Mouse (Mus musculus): ENCODE data around the gene Ctf1. TPM values are rescaled to one million over a fixed set of nuclear protein-coding genes. Genes with fewer than 3 reads are reported as not detected.

Ctf1 gene
- polyA plus RNA-seq (2015; fragmentation: Nextera tagmentation; extraction: Ambion mirVana) = 3.4 and 4.9 TPM in 2 replicates

DNA sequence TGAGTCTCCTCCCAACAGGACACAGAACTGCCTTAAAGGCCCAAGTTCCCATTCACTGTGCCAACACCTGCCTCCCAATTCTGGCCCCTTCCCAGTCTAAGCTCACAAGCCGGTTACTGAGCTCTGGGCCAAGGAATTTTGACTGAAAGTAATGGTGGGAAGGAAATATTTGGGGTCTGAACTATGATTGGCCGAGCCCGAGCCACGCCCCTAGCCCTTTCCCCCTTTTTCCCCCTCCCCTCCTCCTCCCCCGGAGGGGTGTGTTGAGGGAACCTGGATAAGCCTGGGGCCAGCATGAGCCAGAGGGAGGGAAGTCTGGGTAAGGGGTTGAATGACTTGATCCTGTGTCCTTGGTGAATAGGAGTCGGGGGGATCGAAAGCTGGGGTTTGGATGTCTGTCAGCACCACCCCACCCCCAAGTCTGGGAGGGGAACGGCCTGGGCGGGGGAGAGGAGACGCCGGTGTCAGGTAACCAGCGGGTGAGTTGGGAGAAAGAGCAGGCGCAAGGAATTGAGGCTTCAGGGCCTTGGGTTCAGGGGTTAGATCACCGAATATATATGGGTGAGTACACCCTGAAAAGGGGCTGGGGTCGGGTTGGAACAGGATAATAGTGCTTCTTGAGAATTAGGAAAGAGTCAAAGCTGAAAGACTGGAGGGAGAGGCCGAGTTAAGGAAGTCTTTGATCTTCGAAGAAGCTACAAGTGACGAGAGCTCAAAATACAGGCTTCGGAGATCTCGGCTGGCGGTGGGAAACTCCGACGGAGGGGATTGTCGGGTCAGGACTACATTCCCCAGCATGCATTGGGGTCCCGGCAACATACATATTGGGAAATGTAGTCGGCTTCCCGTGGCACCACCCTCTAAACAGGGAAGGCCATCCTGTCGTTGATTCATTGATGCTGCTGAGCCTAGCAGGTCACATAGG, at the start of gene Ctf1:
Gene Ctf1, plus strand, starts transcription at position 276 of the 925 bp plus-strand sequence.
- no peaks in the 10 kb centered on the region for H3K27me3 ChIP-seq (replicated peaks; ENCODE audit: control insufficient read depth, insufficient read depth, low read length)
- peak within 1 kb of the TSS; percentile 67 for H3K4me2 ChIP-seq (ENCODE audit: low read length)
- peak within 1 kb of the TSS; percentile 64; the same call in 1 of the 2 replicates for H3K27ac ChIP-seq (ENCODE audit: low read depth, low read length)
- H3K4me3 ChIP-seq (ENCODE audit: low read length) = peak within 1 kb of the TSS; percentile 37
- WGBS = 2% methylated on average over 28 of the region's 28 CpGs
- H3K4me1 ChIP-seq (ENCODE audit: control insufficient read depth, insufficient read depth, low read depth, low read length) = peaks cover 20% of the 10 kb centered on the region
- no peaks in the 10 kb centered on the region for H3K36me3 ChIP-seq (ENCODE audit: control insufficient read depth, insufficient read depth, low read length)
- no peaks in the 10 kb centered on the region for H3K9me3 ChIP-seq (ENCODE audit: control insufficient read depth, low read length)
- ATAC-seq = peak; percentile 66
- peak within 1 kb of the TSS; percentile 50 for H3K9ac ChIP-seq (ENCODE audit: low read depth, low read length)

- no peak overlapping the region for H3K27ac ChIP-seq (ENCODE audit: low read depth, low read length)
- no peak overlapping the region for H3K4me2 ChIP-seq (ENCODE audit: low read length)
- no peaks in the 10 kb centered on the region for H3K27me3 ChIP-seq (replicated peaks; ENCODE audit: control insufficient read depth, insufficient read depth, low read length)
- no peaks in the 10 kb centered on the region for H3K4me1 ChIP-seq (ENCODE audit: control insufficient read depth, insufficient read depth, low read depth, low read length)
- H3K9ac ChIP-seq (ENCODE audit: low read depth, low read length) = no peak overlapping the region
- H3K9me3 ChIP-seq (ENCODE audit: control insufficient read depth, low read length) = no peaks in the 10 kb centered on the region
- 85% methylated on average over 6 of the region's 6 CpGs for WGBS
- ATAC-seq = no peak
- H3K36me3 ChIP-seq (ENCODE audit: control insufficient read depth, insufficient read depth, low read length) = peaks cover 16% of the 10 kb centered on the region
- no peak overlapping the region for H3K4me3 ChIP-seq (ENCODE audit: low read length)
Observed at GRCm38 (mm10) chr7:127662926-127663325, 49.6 kb upstream of the Ctf1 start.

GRCm38 (mm10) chr7:127666066-127666654, 46.4 kb upstream of the Ctf1 start:
- 95% methylated on average over 6 of the region's 6 CpGs for WGBS
- Histone ChIP-seq H3K9ac (ENCODE audit: low read depth, low read length) (no peak overlapping the region), H3K9me3 (ENCODE audit: control insufficient read depth, low read length) (no peaks in the 10 kb centered on the region), H3K4me2 (ENCODE audit: low read length) (no peak overlapping the region), H3K27me3 (replicated peaks; ENCODE audit: control insufficient read depth, insufficient read depth, low read length) (no peaks in the 10 kb centered on the region), H3K27ac (ENCODE audit: low read depth, low read length) (no peak overlapping the region), H3K36me3 (ENCODE audit: control insufficient read depth, insufficient read depth, low read length) (peaks cover 16% of the 10 kb centered on the region), H3K4me3 (ENCODE audit: low read length) (no peak overlapping the region), H3K4me1 (ENCODE audit: control insufficient read depth, insufficient read depth, low read depth, low read length) (no peaks in the 10 kb centered on the region)
- no peak for ATAC-seq

DNA sequence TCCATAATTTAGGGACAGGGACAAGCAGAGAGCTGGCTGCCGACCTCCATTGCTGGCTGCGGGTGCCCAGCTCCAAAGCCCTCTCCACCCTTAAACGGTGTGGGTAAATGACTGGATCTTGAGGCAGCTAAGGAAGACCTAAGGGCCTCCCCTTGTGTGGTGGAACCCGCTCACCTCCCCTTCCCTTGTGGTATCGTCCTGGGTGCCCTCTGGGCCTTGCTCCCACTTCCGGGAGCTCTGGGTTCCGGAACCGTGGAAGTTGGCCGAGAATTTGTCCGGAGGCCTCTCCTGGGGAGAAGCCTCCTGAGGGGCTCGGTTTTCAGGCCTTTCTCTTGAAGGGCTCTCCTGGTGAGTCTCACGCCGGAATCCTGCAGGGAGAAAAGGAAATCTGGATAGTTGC, 45.9 kb upstream of the Ctf1 start:
- Histone ChIP-seq H3K36me3 (ENCODE audit: control insufficient read depth, insufficient read depth, low read length) (peaks cover 16% of the 10 kb centered on the region), H3K27ac (ENCODE audit: low read depth, low read length) (no peak overlapping the region), H3K9me3 (ENCODE audit: control insufficient read depth, low read length) (no peaks in the 10 kb centered on the region), H3K27me3 (replicated peaks; ENCODE audit: control insufficient read depth, insufficient read depth, low read length) (no peaks in the 10 kb centered on the region), H3K4me1 (ENCODE audit: control insufficient read depth, insufficient read depth, low read depth, low read length) (no peaks in the 10 kb centered on the region), H3K9ac (ENCODE audit: low read depth, low read length) (no peak overlapping the region), H3K4me2 (ENCODE audit: low read length) (no peak overlapping the region), H3K4me3 (ENCODE audit: low read length) (no peak overlapping the region)
- ATAC-seq = no peak
- WGBS = 92% methylated on average over 13 of the region's 13 CpGs

GRCm38 (mm10) chr7:127667171-127667570, 45.4 kb upstream of the Ctf1 start:
- H3K9me3 ChIP-seq (ENCODE audit: control insufficient read depth, low read length) = no peaks in the 10 kb centered on the region
- no peak overlapping the region for H3K27ac ChIP-seq (ENCODE audit: low read depth, low read length)
- 80% methylated on average over 8 of the region's 8 CpGs for WGBS
- peaks cover 16% of the 10 kb centered on the region for H3K36me3 ChIP-seq (ENCODE audit: control insufficient read depth, insufficient read depth, low read length)
- H3K27me3 ChIP-seq (replicated peaks; ENCODE audit: control insufficient read depth, insufficient read depth, low read length) = no peaks in the 10 kb centered on the region
- H3K4me3 ChIP-seq (ENCODE audit: low read length) = no peak overlapping the region
- H3K4me1 ChIP-seq (ENCODE audit: control insufficient read depth, insufficient read depth, low read depth, low read length) = no peaks in the 10 kb centered on the region
- no peak overlapping the region for H3K4me2 ChIP-seq (ENCODE audit: low read length)
- ATAC-seq = no peak
- no peak overlapping the region for H3K9ac ChIP-seq (ENCODE audit: low read depth, low read length)

DNA sequence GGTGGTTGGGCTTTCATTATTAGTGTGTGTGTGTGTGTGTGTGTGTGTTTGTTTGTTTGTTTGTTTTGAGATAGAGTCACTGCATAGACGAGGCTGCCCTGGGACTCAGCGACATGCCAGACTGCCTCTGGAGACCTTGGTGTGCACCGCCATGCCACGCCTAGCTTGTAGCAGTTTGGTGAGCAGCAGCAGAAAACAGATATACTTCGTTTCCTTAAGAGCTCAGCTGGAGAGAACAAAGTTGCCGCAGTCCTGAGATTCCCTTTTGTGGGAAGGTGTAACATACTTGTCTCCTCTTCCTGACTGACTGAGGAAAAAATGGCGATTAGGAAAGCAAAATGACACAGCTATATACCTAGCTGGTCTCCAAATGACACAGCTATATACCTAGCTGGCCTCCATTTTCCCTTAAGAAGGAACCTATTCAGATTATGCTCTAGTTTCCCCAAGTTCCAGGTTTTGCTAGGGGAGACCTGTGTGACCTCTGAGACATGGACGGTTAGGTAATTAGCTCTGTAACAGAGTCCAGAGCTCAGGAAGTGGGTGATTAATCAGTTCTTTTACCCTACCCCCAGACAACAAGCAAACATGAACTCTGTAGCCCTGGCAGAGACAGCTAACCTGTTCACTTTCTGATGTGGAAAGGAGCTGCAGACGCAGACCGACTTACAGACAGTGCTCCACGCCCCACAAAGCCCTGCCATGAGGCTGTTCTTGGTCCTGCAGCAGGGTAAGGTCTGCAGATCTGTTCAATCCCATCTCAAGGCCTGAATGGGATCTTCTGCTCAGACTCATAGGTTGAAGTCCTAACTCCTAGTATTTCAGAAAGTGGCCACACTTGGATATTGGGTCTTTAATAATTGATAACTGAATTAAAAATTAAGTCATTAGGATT, 40.4 kb upstream of the Ctf1 start:
- ATAC-seq = no peak
- no peaks in the 10 kb centered on the region for H3K9me3 ChIP-seq (ENCODE audit: control insufficient read depth, low read length)
- H3K4me1 ChIP-seq (ENCODE audit: control insufficient read depth, insufficient read depth, low read depth, low read length) = no peaks in the 10 kb centered on the region
- H3K36me3 ChIP-seq (ENCODE audit: control insufficient read depth, insufficient read depth, low read length) = peaks cover 2% of the 10 kb centered on the region; the same call in 1 of the 2 replicates
- H3K4me2 ChIP-seq (ENCODE audit: low read length) = no peak overlapping the region
- H3K27ac ChIP-seq (ENCODE audit: low read depth, low read length) = no peak overlapping the region
- H3K9ac ChIP-seq (ENCODE audit: low read depth, low read length) = no peak overlapping the region
- H3K27me3 ChIP-seq (replicated peaks; ENCODE audit: control insufficient read depth, insufficient read depth, low read length) = no peaks in the 10 kb centered on the region
- no peak overlapping the region for H3K4me3 ChIP-seq (ENCODE audit: low read length)
- 85% methylated on average over 11 of the region's 11 CpGs for WGBS

- WGBS = 74% methylated on average over 4 of the region's 4 CpGs
- H3K4me2 ChIP-seq (ENCODE audit: low read length) = no peak overlapping the region
- H3K36me3 ChIP-seq (ENCODE audit: control insufficient read depth, insufficient read depth, low read length) = peaks cover 2% of the 10 kb centered on the region; the same call in 1 of the 2 replicates
- ATAC-seq = no peak
- no peak overlapping the region for H3K9ac ChIP-seq (ENCODE audit: low read depth, low read length)
- H3K27ac ChIP-seq (ENCODE audit: low read depth, low read length) = no peak overlapping the region
- no peaks in the 10 kb centered on the region for H3K4me1 ChIP-seq (ENCODE audit: control insufficient read depth, insufficient read depth, low read depth, low read length)
- no peaks in the 10 kb centered on the region for H3K9me3 ChIP-seq (ENCODE audit: control insufficient read depth, low read length)
- no peaks in the 10 kb centered on the region for H3K27me3 ChIP-seq (replicated peaks; ENCODE audit: control insufficient read depth, insufficient read depth, low read length)
- H3K4me3 ChIP-seq (ENCODE audit: low read length) = no peak overlapping the region
Observed at GRCm38 (mm10) chr7:127672776-127673175, 39.8 kb upstream of the Ctf1 start.

- WGBS = 3% methylated on average over 5 of the region's 5 CpGs
- no peaks in the 10 kb centered on the region for H3K4me1 ChIP-seq (ENCODE audit: control insufficient read depth, insufficient read depth, low read depth, low read length)
- ATAC-seq = peak; percentile 74
- peaks cover 2% of the 10 kb centered on the region; the same call in 1 of the 2 replicates for H3K36me3 ChIP-seq (ENCODE audit: control insufficient read depth, insufficient read depth, low read length)
- H3K4me2 ChIP-seq (ENCODE audit: low read length) = no peak overlapping the region
- no peaks in the 10 kb centered on the region for H3K27me3 ChIP-seq (replicated peaks; ENCODE audit: control insufficient read depth, insufficient read depth, low read length)
- H3K9me3 ChIP-seq (ENCODE audit: control insufficient read depth, low read length) = no peaks in the 10 kb centered on the region
- H3K27ac ChIP-seq (ENCODE audit: low read depth, low read length) = no peak overlapping the region
- H3K4me3 ChIP-seq (ENCODE audit: low read length) = no peak overlapping the region
- H3K9ac ChIP-seq (ENCODE audit: low read depth, low read length) = no peak overlapping the region
Observed at GRCm38 (mm10) chr7:127674977-127675376, 37.6 kb upstream of the Ctf1 start.
